Mouse (Mus musculus) spleen, adult 18-20 months (tissue): ENCODE data around the gene Zfyve19.
A peak's percentile ranks its signal among the peaks of the same experiment; 100 is the strongest.

Experiments
- DNase-seq, 2 experiments: peaks; one replicate each; pipeline ENCODE4 v3.0.0; 2022; ENCODE audit warnings: mixed read lengths in 2 of 2

Gene Zfyve19

GRCm38 (mm10) chr2:119208344-119209175, at the start of gene Zfyve19, which contains the start of gene Dnajc17:
Zfyve19 (plus strand) TSS chr2:119208617.
Dnajc17 (minus strand) TSS chr2:119208795.
- DNase-seq, result peak; percentile 88 to 90

- DNase-seq, result no peak
These were observed 47.2 kb upstream of the Zfyve19 start for GRCm38 (mm10) chr2:119161247-119161646.

- no peak for DNase-seq
These were observed 45.3 kb upstream of the Zfyve19 start for GRCm38 (mm10) chr2:119163135-119163534.

- DNase-seq, result no peak
These were observed 44.4 kb upstream of the Zfyve19 start for GRCm38 (mm10) chr2:119163999-119164398.

GRCm38 (mm10) chr2:119165401-119165800, 43.0 kb upstream of the Zfyve19 start:
- no peak for DNase-seq

- peak in 1 of 2 experiments; percentile 37 for DNase-seq
These were observed 41.2 kb upstream of the Zfyve19 start, which contains the start of gene Gchfr for GRCm38 (mm10) chr2:119166901-119167865. Gchfr (plus strand) TSS chr2:119167773.

- no peak for DNase-seq
These were observed 40.6 kb upstream of the Zfyve19 start for GRCm38 (mm10) chr2:119167866-119168256.

- no peak for DNase-seq
These were observed 38.1 kb upstream of the Zfyve19 start for GRCm38 (mm10) chr2:119170282-119170681.

- DNase-seq, result no peak
These were observed 36.8 kb upstream of the Zfyve19 start for GRCm38 (mm10) chr2:119171574-119171973.

GRCm38 (mm10) chr2:119172446-119172845, 36.0 kb upstream of the Zfyve19 start:
- DNase-seq, result no peak

GRCm38 (mm10) chr2:119172862-119173576, 35.4 kb upstream of the Zfyve19 start:
- no peak for DNase-seq

GRCm38 (mm10) chr2:119173991-119174651, 34.3 kb upstream of the Zfyve19 start, which contains the start of gene Gm14137:
Gm14137 (plus strand) TSS chr2:119174509.
- DNase-seq, result no peak

- no peak for DNase-seq
These were observed 33.6 kb upstream of the Zfyve19 start for GRCm38 (mm10) chr2:119174866-119175265.

GRCm38 (mm10) chr2:119175614-119176013, 32.8 kb upstream of the Zfyve19 start:
- DNase-seq, result no peak

GRCm38 (mm10) chr2:119176761-119177160, 31.7 kb upstream of the Zfyve19 start:
- no peak for DNase-seq

GRCm38 (mm10) chr2:119177384-119177939, 31.0 kb upstream of the Zfyve19 start:
- no peak for DNase-seq

GRCm38 (mm10) chr2:119182914-119183313, 25.5 kb upstream of the Zfyve19 start:
- DNase-seq, result no peak

GRCm38 (mm10) chr2:119189029-119189710, 19.2 kb upstream of the Zfyve19 start:
- peak; percentile 68 to 87 for DNase-seq

- no peak for DNase-seq
These were observed 17.4 kb upstream of the Zfyve19 start for GRCm38 (mm10) chr2:119190969-119191368.

GRCm38 (mm10) chr2:119194140-119194539, 14.3 kb upstream of the Zfyve19 start:
- no peak for DNase-seq
